Mouse (Mus musculus) hindbrain, embryonic 16.5 days (tissue): ENCODE data around the gene Krt26. TPM values are rescaled to one million over a fixed set of nuclear protein-coding genes. Genes with fewer than 3 reads are reported as not detected.

Source experiments
- ATAC-seq: fragments of 200-750 bp; cut with Nextera tagmentation; 2 replicates; pipeline ENCODE4 v1.8.0; 2017; ENCODE audit warnings: moderate TSS enrichment, moderate library complexity
- H3K27ac ChIP-seq: fragments of 300-500 bp; sonication (generic); 2 replicates; pipeline ENCODE4 v1.5.1; 2014; ENCODE audit warnings: low read depth, mild to moderate bottlenecking, control low read depth, low read length, moderate library complexity
- H3K27me3 ChIP-seq: fragments of 300-500 bp; sonication (generic); replicated peaks from 2 replicates; pipeline ENCODE4 v1.6.1; 2014; ENCODE audit warnings: low read length; ENCODE audit not compliant: control insufficient read depth, insufficient read depth
- H3K36me3 ChIP-seq: fragments of 300-500 bp; sonication (generic); 2 replicates; pipeline ENCODE4 v1.6.1; 2014; ENCODE audit warnings: mild to moderate bottlenecking, low read length, moderate library complexity, mixed read lengths; ENCODE audit not compliant: control insufficient read depth, insufficient read depth
- H3K4me1 ChIP-seq: fragments of 300-500 bp; sonication (generic); 2 replicates; pipeline ENCODE4 v1.6.1; 2014; ENCODE audit warnings: low read depth, low read length; ENCODE audit not compliant: control insufficient read depth, insufficient read depth
- H3K4me2 ChIP-seq: fragments of 300-500 bp; sonication (generic); 2 replicates; pipeline ENCODE4 v1.6.1; 2014; ENCODE audit warnings: mild to moderate bottlenecking, low read length, control low read depth, moderate library complexity
- H3K4me3 ChIP-seq: fragments of 300-500 bp; sonication (generic); 2 replicates; pipeline ENCODE4 v1.5.1; 2014; ENCODE audit warnings: mild to moderate bottlenecking, low read length, control low read depth, moderate library complexity
- H3K9ac ChIP-seq: fragments of 300-500 bp; sonication (generic); 2 replicates; pipeline ENCODE4 v1.6.1; 2014; ENCODE audit warnings: low read depth, mild to moderate bottlenecking, control low read depth, low read length, moderate library complexity
- H3K9me3 ChIP-seq: fragments of 300-500 bp; sonication (generic); 2 replicates; pipeline ENCODE4 v1.6.1; 2014; ENCODE audit warnings: mild to moderate bottlenecking, low read length, moderate library complexity; ENCODE audit not compliant: control insufficient read depth
- WGBS: fragments of 180-500 bp; shearing (Covaris S2); extraction: QIAGEN DNeasy Blood & Tissue Kit; methylation state at CpG from one replicate; pipeline ENCODE4 v1.1.7; 2014; 5-methylcytosine and 5-hydroxymethylcytosine counted together
- polyA plus RNA-seq: library from polyadenylated mRNA; unstranded; fragments of >200 nt; fragmentation: Nextera tagmentation; extraction: Ambion mirVana; gene quantifications from 2 replicates; pipeline ENCODE4 v1.2.1, GENCODE M21; 2015

Gene Krt26
- polyA plus RNA-seq: 0.37 and 0.41 TPM in 2 replicates

GRCm38 (mm10) chr11:99337866-99338265 is at the start of gene Krt26:
Gene Krt26 (minus strand): TSS chr11:99337966.
- ATAC-seq: no peak
- H3K36me3 ChIP-seq: no peaks in the 10 kb centered on the region
- no peak within 1 kb of the TSS for H3K4me2 ChIP-seq
- no peaks in the 10 kb centered on the region; the same call in none of the 2 replicates for H3K4me1 ChIP-seq
- no peak within 1 kb of the TSS for H3K4me3 ChIP-seq
- 81% methylated on average over 11 of the region's 11 CpGs for WGBS
- no peak within 1 kb of the TSS for H3K27ac ChIP-seq
- no peaks in the 10 kb centered on the region for H3K9me3 ChIP-seq
- no peak within 1 kb of the TSS for H3K9ac ChIP-seq
- H3K27me3 ChIP-seq: no peaks in the 10 kb centered on the region

GRCm38 (mm10) chr11:99385813-99386721 is 48.3 kb upstream of the Krt26 start:
- ATAC-seq: peak; percentile 90
- H3K4me1 ChIP-seq: peaks cover 6% of the 10 kb centered on the region
- H3K4me2 ChIP-seq: peak overlapping the region; percentile 64
- no peaks in the 10 kb centered on the region for H3K36me3 ChIP-seq
- peak overlapping the region; percentile 65 for H3K4me3 ChIP-seq
- H3K27me3 ChIP-seq: no peaks in the 10 kb centered on the region; the same call in none of the 2 replicates
- no peaks in the 10 kb centered on the region for H3K9me3 ChIP-seq
- H3K9ac ChIP-seq: peak overlapping the region; percentile 82
- H3K27ac ChIP-seq: peak overlapping the region; percentile 96
- WGBS: 2% methylated on average over 71 of the region's 71 CpGs

- Histone ChIP-seq H3K36me3 (no peaks in the 10 kb centered on the region), H3K4me1 (no peaks in the 10 kb centered on the region), H3K27ac (no peak overlapping the region), H3K4me2 (no peak overlapping the region), H3K9ac (no peak overlapping the region), H3K9me3 (no peaks in the 10 kb centered on the region), H3K4me3 (no peak overlapping the region), H3K27me3 (peaks cover 2% of the 10 kb centered on the region)
- no peak for ATAC-seq
- 15% methylated on average over 5 of the region's 5 CpGs for whole genome bisulfite sequencing
These were observed 41.8 kb upstream of the Krt26 start for GRCm38 (mm10) chr11:99379568-99379967.

GRCm38 (mm10) chr11:99374803-99375202 is 37.0 kb upstream of the Krt26 start, which contains the start of gene Krt28:
Gene Krt28 (minus strand): TSS chr11:99374903.
- Histone ChIP-seq H3K4me3 (no peak within 1 kb of the TSS), H3K9me3 (no peaks in the 10 kb centered on the region), H3K27me3 (peaks cover 2% of the 10 kb centered on the region; the same call in 1 of the 2 replicates), H3K4me1 (no peaks in the 10 kb centered on the region), H3K4me2 (no peak within 1 kb of the TSS), H3K9ac (no peak within 1 kb of the TSS), H3K27ac (no peak within 1 kb of the TSS), H3K36me3 (no peaks in the 10 kb centered on the region)
- no peak for ATAC-seq
- WGBS: 83% methylated on average over 13 of the region's 13 CpGs

- Histone ChIP-seq H3K4me1 (no peaks in the 10 kb centered on the region), H3K4me3 (no peak overlapping the region), H3K27ac (no peak overlapping the region), H3K9ac (no peak overlapping the region), H3K4me2 (no peak overlapping the region), H3K9me3 (no peaks in the 10 kb centered on the region), H3K36me3 (no peaks in the 10 kb centered on the region), H3K27me3 (no peaks in the 10 kb centered on the region)
- WGBS: 80% methylated on average over 8 of the region's 8 CpGs
- ATAC-seq: peak; percentile 65
These were observed 32.2 kb upstream of the Krt26 start for GRCm38 (mm10) chr11:99369853-99370451.

- no peaks in the 10 kb centered on the region for H3K9me3 ChIP-seq
- WGBS: 20% methylated on average over 3 of the region's 3 CpGs
- no peak overlapping the region for H3K4me3 ChIP-seq
- ATAC-seq: no peak
- no peaks in the 10 kb centered on the region for H3K4me1 ChIP-seq
- H3K36me3 ChIP-seq: no peaks in the 10 kb centered on the region
- H3K4me2 ChIP-seq: no peak overlapping the region
- H3K9ac ChIP-seq: no peak overlapping the region
- H3K27me3 ChIP-seq: no peaks in the 10 kb centered on the region
- H3K27ac ChIP-seq: no peak overlapping the region
These were observed 31.5 kb upstream of the Krt26 start for GRCm38 (mm10) chr11:99369229-99369628.

GRCm38 (mm10) chr11:99366791-99367190 is 29.0 kb upstream of the Krt26 start:
- H3K4me3 ChIP-seq: no peak overlapping the region
- no peaks in the 10 kb centered on the region for H3K36me3 ChIP-seq
- no peaks in the 10 kb centered on the region for H3K4me1 ChIP-seq
- no peak overlapping the region for H3K27ac ChIP-seq
- WGBS: 53% methylated on average over 10 of the region's 10 CpGs
- no peak overlapping the region for H3K9ac ChIP-seq
- no peak for ATAC-seq
- H3K27me3 ChIP-seq: no peaks in the 10 kb centered on the region
- H3K4me2 ChIP-seq: no peak overlapping the region
- H3K9me3 ChIP-seq: no peaks in the 10 kb centered on the region

GRCm38 (mm10) chr11:99364412-99364811 is 26.6 kb upstream of the Krt26 start:
- H3K9ac ChIP-seq: no peak overlapping the region
- WGBS: 25% methylated on average over 9 of the region's 9 CpGs
- ATAC-seq: no peak

GRCm38 (mm10) chr11:99361423-99361822 is 23.7 kb upstream of the Krt26 start:
- Histone ChIP-seq H3K36me3 (no peaks in the 10 kb centered on the region), H3K4me1 (no peaks in the 10 kb centered on the region), H3K27me3 (no peaks in the 10 kb centered on the region), H3K9ac (no peak overlapping the region), H3K4me3 (no peak overlapping the region), H3K27ac (no peak overlapping the region), H3K4me2 (no peak overlapping the region), H3K9me3 (no peaks in the 10 kb centered on the region)
- 88% methylated on average over 8 of the region's 8 CpGs for WGBS
- no peak for ATAC-seq

More at GRCm38 (mm10) chr11:99364412-99364811, 26.6 kb upstream of the Krt26 start:
- no peaks in the 10 kb centered on the region for H3K9me3 ChIP-seq
- H3K4me2 ChIP-seq: no peak overlapping the region
- no peaks in the 10 kb centered on the region for H3K36me3 ChIP-seq
- H3K27ac ChIP-seq: no peak overlapping the region
- no peak overlapping the region for H3K4me3 ChIP-seq
- no peaks in the 10 kb centered on the region for H3K4me1 ChIP-seq
- H3K27me3 ChIP-seq: no peaks in the 10 kb centered on the region
